Mouse (Mus musculus) myocyte (in vitro differentiated cells): ENCODE measurements at regions not wholly inside any gene's neighbourhood (a gene's known extent, or its start where the extent isn't known, plus 50 kb on each side); places are given as distances from the start of the nearest gene placed in this dataset.
"Not testable (repeated sequence)": the region's sequence is repeated elsewhere in the genome, so short reads cannot be mapped to it uniquely, and the experiment has no call there.

ENCODE experiments used
- H3K27me3 ChIP-seq: one replicate; pipeline ENCODE4 v1.6.1; 2011; ENCODE audit not compliant: control insufficient read depth, insufficient read depth, insufficient read length
- H3K36me3 ChIP-seq: one replicate; pipeline ENCODE4 v1.6.1; 2011; ENCODE audit not compliant: control insufficient read depth, insufficient read depth
- H3K4me2 ChIP-seq: one replicate; pipeline ENCODE4 v1.6.1; 2011; ENCODE audit warnings: low read depth, control low read depth
- H3K4me3 ChIP-seq: one replicate; pipeline ENCODE4 v1.5.1; 2011; ENCODE audit warnings: mild to moderate bottlenecking, control low read depth, moderate library complexity
- H3K79me2 ChIP-seq: one replicate; pipeline ENCODE4 v1.6.1; 2011; ENCODE audit not compliant: control insufficient read depth, insufficient read depth
- H3ac ChIP-seq: one replicate; pipeline ENCODE4 v1.6.1; 2011; ENCODE audit not compliant: control insufficient read depth, insufficient read length
- CEBPB ChIP-seq: IDR thresholded peaks from 2 replicates; pipeline ENCODE4 v1.6.1; 2011; ENCODE audit warnings: mild to moderate bottlenecking, moderate library complexity; ENCODE audit not compliant: poor library complexity, insufficient read depth, severe bottlenecking
- E2F4 ChIP-seq: IDR thresholded peaks from one replicate; pipeline ENCODE4 v1.6.1; 2011; ENCODE audit warnings: mild to moderate bottlenecking, control low read depth, moderate library complexity; ENCODE audit not compliant: insufficient read depth
- MAX ChIP-seq: IDR thresholded peaks from one replicate; pipeline ENCODE4 v1.6.1; 2011; ENCODE audit warnings: low read depth, mild to moderate bottlenecking, control low read depth
- MYOD1 ChIP-seq, 3 experiments: IDR thresholded peaks; one replicate each; pipeline ENCODE4 v1.6.1; 2011; ENCODE audit warnings: control low read depth in 2 of 3, low read depth in 2 of 3, mild to moderate bottlenecking in 2 of 3, moderate library complexity in 1 of 3; ENCODE audit not compliant: insufficient read length in 2 of 3, control insufficient read depth in 1 of 3
- MYOG ChIP-seq, 3 experiments: IDR thresholded peaks; one replicate each; pipeline ENCODE4 v1.6.1; 2011; ENCODE audit warnings: control low read depth in 2 of 3, low read depth in 2 of 3, mild to moderate bottlenecking in 2 of 3; ENCODE audit not compliant: insufficient read length in 2 of 3, control insufficient read depth in 1 of 3, insufficient read depth in 1 of 3
- POLR2A ChIP-seq: IDR thresholded peaks from one replicate; pipeline ENCODE4 v1.6.1; 2011; ENCODE audit warnings: low read depth, mild to moderate bottlenecking, control low read depth, moderate library complexity; ENCODE audit not compliant: insufficient read length
- POLR2AphosphoS2 ChIP-seq: IDR thresholded peaks from one replicate; pipeline ENCODE4 v1.6.1; 2011; ENCODE audit warnings: low read depth, control low read depth; ENCODE audit not compliant: insufficient read length
- REST ChIP-seq: IDR thresholded peaks from one replicate; pipeline ENCODE4 v1.6.1; 2011; ENCODE audit warnings: mild to moderate bottlenecking, control low read depth, moderate library complexity; ENCODE audit not compliant: insufficient read depth, insufficient read length
- SRF ChIP-seq: IDR thresholded peaks from one replicate; pipeline ENCODE4 v1.6.1; 2011; ENCODE audit warnings: low read depth; ENCODE audit not compliant: control insufficient read depth, insufficient read length
- TCF12 ChIP-seq: IDR thresholded peaks from one replicate; pipeline ENCODE4 v1.6.1; 2011; ENCODE audit warnings: mild to moderate bottlenecking, control low read depth; ENCODE audit not compliant: poor library complexity, insufficient read depth, severe bottlenecking
- TCF3 ChIP-seq: IDR thresholded peaks from one replicate; pipeline ENCODE4 v1.6.1; 2011; ENCODE audit warnings: low read depth, control low read depth; ENCODE audit not compliant: insufficient read length
- USF1 ChIP-seq: IDR thresholded peaks from one replicate; pipeline ENCODE4 v1.6.1; 2011; ENCODE audit warnings: low read depth, mild to moderate bottlenecking, control low read depth, moderate library complexity

- Histone ChIP-seq H3K4me3 (no peak overlapping the region), H3K36me3 (no peaks in the 10 kb centered on the region), H3ac (no peak overlapping the region), H3K27me3 (no peaks in the 10 kb centered on the region), H3K79me2 (no peaks in the 10 kb centered on the region), H3K4me2 (no peak overlapping the region)
- TF ChIP-seq TCF12 (no peak), CEBPB (no peak), MYOD1 (IDR thresholded peaks at IDR 0.05; ENCODE audit: control insufficient read depth in 1 of 3, insufficient read length in 2 of 3, low read depth in 2 of 3) (no peak), TCF3 (no peak)
These were observed 233.1 kb downstream of the Enc1 start for GRCm38 (mm10) chr13:97473971-97474365.

- Histone ChIP-seq H3ac (no peak overlapping the region), H3K36me3 (no peaks in the 10 kb centered on the region), H3K4me3 (no peak overlapping the region), H3K4me2 (no peak overlapping the region), H3K27me3 (no peaks in the 10 kb centered on the region), H3K79me2 (no peaks in the 10 kb centered on the region)
- TF ChIP-seq POLR2AphosphoS2 (no peak), POLR2A (no peak), CEBPB (no peak), E2F4 (no peak), REST (no peak)
These were observed 232.5 kb downstream of the Enc1 start for GRCm38 (mm10) chr13:97473256-97473970.

- H3K27me3 ChIP-seq = no peaks in the 10 kb centered on the region
- no peak overlapping the region for H3ac ChIP-seq
- TF ChIP-seq MYOD1 (IDR thresholded peaks at IDR 0.05; ENCODE audit: control insufficient read depth in 1 of 3, insufficient read length in 2 of 3, low read depth in 2 of 3) (no peak), POLR2A (no peak), TCF12 (no peak), POLR2AphosphoS2 (no peak)
These were observed 229.1 kb downstream of the Enc1 start for GRCm38 (mm10) chr13:97469999-97470398.

GRCm38 (mm10) chr13:97468874-97469593 lies 228.1 kb downstream of the Enc1 start:
- TF ChIP-seq MYOG (IDR thresholded peaks at IDR 0.05; ENCODE audit: control insufficient read depth in 1 of 3, insufficient read depth in 1 of 3, insufficient read length in 2 of 3, low read depth in 2 of 3) (no peak), MAX (no peak), MYOD1 (IDR thresholded peaks at IDR 0.05; ENCODE audit: control insufficient read depth in 1 of 3, insufficient read length in 2 of 3, low read depth in 2 of 3) (no peak), E2F4 (no peak), POLR2A (no peak), USF1 (no peak), TCF12 (no peak), POLR2AphosphoS2 (no peak)
- no peak overlapping the region for H3K4me2 ChIP-seq
- H3K27me3 ChIP-seq = no peaks in the 10 kb centered on the region
- no peak overlapping the region for H3K4me3 ChIP-seq
- no peaks in the 10 kb centered on the region for H3K36me3 ChIP-seq
- no peak overlapping the region for H3ac ChIP-seq
- no peaks in the 10 kb centered on the region for H3K79me2 ChIP-seq

More at GRCm38 (mm10) chr13:97469999-97470398, 229.1 kb downstream of the Enc1 start:
- Histone ChIP-seq H3K4me3 (no peak overlapping the region), H3K36me3 (no peaks in the 10 kb centered on the region), H3K4me2 (peak overlapping the region; percentile 46), H3K79me2 (no peaks in the 10 kb centered on the region)

GRCm38 (mm10) chr13:97466585-97466984 lies 225.7 kb downstream of the Enc1 start:
- not testable (repeated sequence) for H3K27me3 ChIP-seq, H3K4me2 ChIP-seq, H3K36me3 ChIP-seq, H3K79me2 ChIP-seq, H3K4me3 ChIP-seq, H3ac ChIP-seq

- Histone ChIP-seq H3K4me3 (no peak overlapping the region), H3K79me2 (no peaks in the 10 kb centered on the region), H3K27me3 (no peaks in the 10 kb centered on the region), H3ac (no peak overlapping the region), H3K36me3 (no peaks in the 10 kb centered on the region), H3K4me2 (no peak overlapping the region)
- no peak for TF ChIP-seq CEBPB
- TF ChIP-seq SRF = no peak
- no peak for TF ChIP-seq USF1
- TF ChIP-seq MYOG (IDR thresholded peaks at IDR 0.05; ENCODE audit: control insufficient read depth in 1 of 3, insufficient read depth in 1 of 3, insufficient read length in 2 of 3, low read depth in 2 of 3) = no peak
- no peak for TF ChIP-seq MAX
- TF ChIP-seq TCF12 = no peak
- no peak for TF ChIP-seq E2F4
- TF ChIP-seq TCF3 = no peak
- TF ChIP-seq POLR2A = no peak
- no peak for TF ChIP-seq REST
- no peak for TF ChIP-seq MYOD1 (IDR thresholded peaks at IDR 0.05; ENCODE audit: control insufficient read depth in 1 of 3, insufficient read length in 2 of 3, low read depth in 2 of 3)
- no peak for TF ChIP-seq POLR2AphosphoS2
These were observed 222.9 kb downstream of the Enc1 start for GRCm38 (mm10) chr13:97463798-97464197.
